Mouse (Mus musculus) adrenal gland, postnatal 10 days (tissue): ENCODE data around the gene Lyst. TPM values are rescaled to one million over a fixed set of nuclear protein-coding genes. Genes with fewer than 3 reads are reported as not detected.

Experiments
- DNase-seq: peaks from one replicate; pipeline ENCODE4 v3.0.0; 2021; ENCODE audit warnings: mixed read lengths
- total RNA-seq, 2 experiments: library from RNA; stranded (reverse); gene quantifications; 2 replicates each; pipeline ENCODE4 v1.2.3; 2021

The Lyst gene
- total RNA-seq, 2 experiments from 2014 or later = 25.5 to 30.3 TPM

GRCm38 (mm10) chr13:13573572-13574257 lies 16.5 kb upstream of the Lyst start:
- peak; percentile 89 for DNase-seq

- no peak for DNase-seq
Measured at GRCm38 (mm10) chr13:13574258-13574870, 15.8 kb upstream of the Lyst start.

- DNase-seq = no peak
Measured at GRCm38 (mm10) chr13:13575106-13575505, 15.1 kb upstream of the Lyst start.

- DNase-seq = no peak
Measured at GRCm38 (mm10) chr13:13576469-13577205, 13.6 kb upstream of the Lyst start.

GRCm38 (mm10) chr13:13581988-13582387 lies 8.2 kb upstream of the Lyst start:
- DNase-seq = no peak

GRCm38 (mm10) chr13:13583473-13583872 lies 6.7 kb upstream of the Lyst start:
- DNase-seq = no peak

- DNase-seq = no peak
Measured at GRCm38 (mm10) chr13:13587653-13588184, 2.5 kb upstream of the Lyst start.

DNA sequence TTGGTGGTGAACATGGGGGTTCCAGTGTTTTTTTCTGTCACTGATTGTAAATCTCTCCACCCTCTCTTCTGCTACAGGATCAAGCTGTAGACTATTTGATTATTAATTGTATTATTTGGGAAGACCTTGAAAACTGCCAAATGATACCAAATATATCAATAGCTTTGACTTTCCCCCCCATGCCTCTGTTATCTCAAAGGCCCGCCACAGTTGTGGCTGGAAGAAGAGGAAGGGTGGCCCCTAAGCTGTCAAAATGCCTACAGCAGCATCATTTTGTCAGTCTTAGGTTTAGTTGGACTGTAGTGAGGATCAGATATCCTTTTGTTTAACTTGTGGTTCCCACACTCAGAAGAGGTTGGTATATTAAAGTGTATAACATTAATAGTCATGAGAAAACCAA lies 1.7 kb upstream of the Lyst start:
- no peak for DNase-seq

- DNase-seq = no peak
Measured at GRCm38 (mm10) chr13:13589032-13589431, 1.2 kb upstream of the Lyst start.

DNA sequence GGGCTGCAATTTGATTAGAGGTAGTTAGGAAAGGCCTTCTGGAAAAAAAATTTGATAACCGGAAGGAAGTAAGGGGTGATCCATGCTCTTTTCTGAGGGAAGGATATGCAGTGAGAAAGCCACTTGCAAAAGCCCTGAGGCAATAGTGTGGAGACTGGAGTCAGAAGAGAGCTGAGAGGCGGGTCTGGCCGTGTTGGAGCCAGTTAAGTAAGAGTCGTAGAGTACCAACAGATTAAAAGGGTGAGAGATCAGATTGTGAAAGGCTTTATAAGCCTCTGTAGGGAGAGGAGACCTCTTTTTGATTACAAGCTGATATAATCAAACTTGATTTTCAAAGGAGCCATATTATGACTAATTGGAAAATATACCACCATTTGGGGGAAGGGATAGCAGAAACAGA lies 1.7 kb downstream of the Lyst start:
- DNase-seq = peak; percentile 25

GRCm38 (mm10) chr13:13596424-13597044 lies 6.3 kb downstream of the Lyst start:
- no peak for DNase-seq

DNA sequence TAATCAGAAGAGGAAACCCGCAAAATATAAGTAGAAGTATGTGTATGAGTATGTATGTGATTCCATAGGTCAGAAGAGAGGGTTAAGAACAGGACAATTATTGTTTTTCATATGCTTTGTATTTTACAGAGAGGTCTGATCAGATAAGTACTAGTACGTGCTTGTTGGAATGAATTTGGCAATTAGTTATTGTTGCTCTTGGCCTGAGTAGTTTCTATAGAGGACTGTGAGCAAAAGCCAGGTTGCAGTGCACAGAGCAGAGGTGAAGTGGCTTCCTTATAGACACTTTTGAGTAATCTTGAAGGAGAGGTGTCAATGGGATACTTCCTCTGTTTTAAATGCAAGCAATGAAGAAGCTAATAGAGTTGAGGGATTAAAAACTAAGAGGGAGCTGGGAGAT lies 7.7 kb downstream of the Lyst start:
- DNase-seq = no peak

DNA sequence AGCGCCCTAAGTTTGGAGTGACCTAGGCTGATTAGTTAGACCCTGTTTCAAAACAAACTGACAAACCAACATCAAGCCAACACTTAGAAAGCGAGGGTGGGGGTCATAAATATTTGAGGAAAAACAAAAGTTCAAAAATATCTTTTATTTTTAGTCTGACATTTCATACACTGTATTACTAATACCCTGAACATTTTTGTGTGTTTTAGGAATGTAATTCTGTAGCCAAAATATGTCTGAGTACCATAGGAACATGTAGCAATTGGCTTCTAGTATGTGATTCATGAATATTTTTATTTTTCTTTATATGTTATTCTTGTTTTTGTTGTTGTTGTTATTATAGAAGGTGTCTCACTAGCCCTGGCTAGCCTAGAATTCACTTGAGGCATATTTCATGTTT lies 11.2 kb downstream of the Lyst start:
- no peak for DNase-seq

GRCm38 (mm10) chr13:13606149-13606548 lies 16.0 kb downstream of the Lyst start:
- no peak for DNase-seq

DNA sequence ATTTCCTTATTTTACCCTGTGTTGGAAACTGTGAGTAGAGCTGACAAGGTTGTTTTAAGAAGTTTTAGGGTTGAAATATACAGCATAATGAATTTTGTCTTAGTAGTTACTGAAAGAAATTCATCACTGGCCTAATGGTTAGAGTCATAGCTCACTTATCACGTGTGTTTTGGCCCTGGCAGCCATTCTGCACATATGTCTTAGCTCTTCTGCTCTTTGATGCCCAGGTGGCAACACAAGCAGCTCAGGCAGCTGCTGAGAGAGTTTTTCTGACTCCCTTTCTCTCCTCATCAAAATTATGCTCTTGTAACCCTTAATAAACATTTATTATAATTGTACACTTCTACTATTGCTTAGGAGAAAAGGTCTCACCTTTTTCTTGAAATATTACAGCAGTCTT lies 18.1 kb downstream of the Lyst start:
- no peak for DNase-seq

DNA sequence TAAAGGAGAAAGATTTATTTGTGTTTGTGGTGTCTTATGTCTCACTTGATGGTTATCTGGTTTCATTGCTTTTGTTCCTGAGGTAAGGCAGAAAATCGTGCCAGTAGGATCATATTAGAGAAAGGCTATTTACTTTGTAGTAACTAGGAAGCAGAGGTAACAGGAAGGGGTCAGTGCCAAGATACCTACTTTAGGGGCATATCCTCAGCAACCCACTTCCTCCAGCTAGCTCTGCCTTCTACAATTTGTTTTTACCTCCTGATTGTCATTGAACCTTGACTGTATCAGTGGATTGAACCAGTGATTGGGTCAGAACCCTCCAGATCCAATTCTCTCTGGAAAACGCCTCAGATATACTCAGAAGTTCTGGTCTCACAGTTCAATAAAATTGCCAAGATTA lies 19.5 kb downstream of the Lyst start:
- DNase-seq = no peak

- DNase-seq = peak; percentile 26
Measured at GRCm38 (mm10) chr13:13612882-13613281, 22.7 kb downstream of the Lyst start.

DNA sequence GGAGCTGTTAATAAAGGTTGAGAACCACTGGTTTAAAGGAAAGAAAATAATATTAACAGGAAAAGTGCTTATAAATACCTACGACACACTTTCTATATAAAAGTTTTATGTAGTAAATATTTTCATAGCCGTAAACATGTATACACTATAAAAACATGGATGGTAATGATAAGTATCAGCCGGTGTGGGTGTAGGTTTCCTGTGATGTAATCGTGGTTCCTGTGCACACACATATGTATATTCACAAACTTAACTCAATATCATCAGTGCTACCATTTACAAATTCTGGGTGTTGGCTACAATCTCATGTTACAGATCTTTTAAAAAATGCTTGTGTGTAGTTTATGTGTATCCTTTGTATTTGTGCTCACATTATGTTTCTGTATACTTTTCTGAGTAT lies 24.0 kb downstream of the Lyst start:
- no peak for DNase-seq

DNA sequence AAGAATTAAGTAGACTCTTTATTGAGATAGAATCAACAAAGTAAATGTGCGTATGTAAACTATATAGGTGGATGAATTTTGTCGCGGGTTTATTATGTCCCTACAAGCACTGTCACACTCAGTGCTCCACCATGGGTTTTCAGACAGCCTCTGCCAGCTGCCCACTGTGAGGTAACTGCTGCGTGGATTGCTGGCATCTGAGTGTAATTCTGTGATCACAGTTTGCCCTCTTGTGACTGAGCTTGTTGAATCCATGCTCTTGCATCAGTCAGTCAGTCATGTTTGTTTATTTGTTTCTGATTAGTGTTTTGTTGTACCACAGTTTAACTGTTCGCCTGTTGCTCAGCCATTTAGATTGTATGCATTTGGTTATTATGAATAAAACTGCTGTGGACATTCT lies 31.3 kb downstream of the Lyst start:
- DNase-seq = no peak

- DNase-seq = no peak
Measured at GRCm38 (mm10) chr13:13622565-13622964, 32.4 kb downstream of the Lyst start.

- DNase-seq = peak; percentile 23
Measured at GRCm38 (mm10) chr13:13633746-13634145, 43.5 kb downstream of the Lyst start.

GRCm38 (mm10) chr13:13634706-13635105 lies 44.5 kb downstream of the Lyst start:
- DNase-seq = no peak

DNA sequence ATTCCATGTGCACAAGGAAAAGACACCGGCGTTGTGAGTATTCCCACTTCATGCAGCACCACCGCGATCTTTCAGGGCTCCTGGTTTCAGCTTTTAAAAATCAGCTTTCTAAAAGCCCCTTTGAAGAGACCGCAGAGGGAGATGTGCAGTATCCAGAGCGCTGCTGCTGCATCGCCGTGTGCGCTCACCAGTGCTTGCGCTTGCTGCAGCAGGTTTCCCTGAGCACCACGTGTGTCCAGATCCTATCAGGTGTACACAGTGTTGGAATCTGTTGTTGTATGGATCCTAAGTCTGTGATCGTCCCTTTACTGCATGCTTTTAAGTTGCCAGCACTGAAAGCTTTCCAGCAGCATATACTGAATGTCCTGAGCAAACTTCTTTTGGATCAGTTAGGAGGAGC lies 45.0 kb downstream of the Lyst start:
- DNase-seq = no peak
